In the genomic region with DNA sequence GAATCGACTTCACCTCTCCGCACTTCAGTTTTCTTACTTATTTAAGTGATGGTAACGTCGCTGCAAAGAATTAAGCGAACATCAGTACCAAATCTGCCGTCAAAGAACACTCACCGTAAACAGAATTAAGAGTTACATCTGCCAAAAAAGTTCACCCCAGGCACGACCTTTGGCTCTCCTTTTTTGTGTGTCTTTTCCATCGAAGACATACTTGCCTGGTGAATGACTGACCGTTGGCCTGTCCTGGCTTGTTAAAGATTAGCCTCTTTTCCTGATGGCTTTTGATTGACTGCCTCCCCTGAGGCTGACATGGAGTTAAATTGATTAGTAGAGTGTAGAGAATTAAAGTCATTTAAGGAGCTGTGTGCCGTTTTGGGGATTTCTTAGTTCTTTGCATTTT, we compare ENCODE assay signal across 8 mouse cellular contexts. TPM values are rescaled to one million over a fixed set of nuclear protein-coding genes. Genes with fewer than 3 reads are reported as not detected.
DNase-seq lines count a peak whose midpoint lies in the region; ATAC-seq and TF ChIP-seq lines count a peak whose summit lies in the region.

No protein-coding gene starts in this region.

- no peaks in the 10 kb centered on the region for H3K9me3 ChIP-seq in lung, embryonic 14.5 days (ENCODE audit: low read depth, low read length)
- no peaks in the 10 kb centered on the region for H3K9me3 ChIP-seq in kidney, embryonic 16.5 days (ENCODE audit: low read length)
- H3K9me3 ChIP-seq in neural tube, embryonic 12.5 days: no peaks in the 10 kb centered on the region

- H3K27me3 ChIP-seq in lung, embryonic 14.5 days (ENCODE audit: insufficient read depth, low read length): no peaks in the 10 kb centered on the region
- H3K27me3 ChIP-seq in kidney, embryonic 16.5 days (ENCODE audit: insufficient read depth, low read length): no peaks in the 10 kb centered on the region
- H3K27me3 ChIP-seq in neural tube, embryonic 12.5 days (replicated peaks): 0 out of 2 replicates have a peak, but pooled peaks cover 5% of the 10 kb centered on the region

- TF ChIP-seq CTCF in lung, embryonic 14.5 days (IDR thresholded peaks at IDR 0.05; ENCODE audit: low read depth): no peak

- peaks cover 12% of the 10 kb centered on the region for H3K4me1 ChIP-seq in lung, embryonic 14.5 days (ENCODE audit: insufficient read depth)
- H3K4me1 ChIP-seq in kidney, embryonic 16.5 days (ENCODE audit: insufficient read depth, low read length): peaks cover 25% of the 10 kb centered on the region
- H3K4me1 ChIP-seq in neural tube, embryonic 12.5 days: peaks cover 31% of the 10 kb centered on the region

- H3K27ac ChIP-seq in lung, embryonic 14.5 days (ENCODE audit: low read depth): peak overlapping the region; percentile 90
- H3K27ac ChIP-seq in kidney, embryonic 16.5 days (ENCODE audit: low read length): peak overlapping the region; percentile 91
- no peak overlapping the region for H3K27ac ChIP-seq in neural tube, embryonic 12.5 days

- peak overlapping the region; percentile 91 for H3K9ac ChIP-seq in lung, embryonic 14.5 days
- H3K9ac ChIP-seq in kidney, embryonic 16.5 days (replicated peaks; ENCODE audit: low read length): peak overlapping the region; percentile 88
- peak overlapping the region; percentile 75 for H3K9ac ChIP-seq in neural tube, embryonic 12.5 days

- no peak for ATAC-seq in lung, embryonic 14.5 days (ENCODE audit: insufficient read depth)
- no peak for ATAC-seq in kidney, embryonic 16.5 days (ENCODE audit: low FRiP score, low TSS enrichment)
- ATAC-seq in neural tube, embryonic 12.5 days (ENCODE audit: low FRiP score, low read depth): no peak

- H3K36me3 ChIP-seq in lung, embryonic 14.5 days (ENCODE audit: insufficient read depth): peaks cover 33% of the 10 kb centered on the region
- peaks cover 17% of the 10 kb centered on the region for H3K36me3 ChIP-seq in kidney, embryonic 16.5 days (ENCODE audit: insufficient read depth, low read length)
- peaks cover 12% of the 10 kb centered on the region for H3K36me3 ChIP-seq in neural tube, embryonic 12.5 days

- peak overlapping the region; percentile 73 for H3K4me2 ChIP-seq in lung, embryonic 14.5 days
- H3K4me2 ChIP-seq in kidney, embryonic 16.5 days (replicated peaks; ENCODE audit: low read depth, low read length): peak overlapping the region; percentile 86
- peak overlapping the region; percentile 77 for H3K4me2 ChIP-seq in neural tube, embryonic 12.5 days (replicated peaks)

- H3K4me3 ChIP-seq in lung, embryonic 14.5 days (ENCODE audit: low read depth, low read length): peak overlapping the region; percentile 83
- peak overlapping the region; percentile 86 for H3K4me3 ChIP-seq in kidney, embryonic 16.5 days (ENCODE audit: low read length)
- peak overlapping the region; percentile 84 for H3K4me3 ChIP-seq in neural tube, embryonic 12.5 days

- DNase-seq in lung, embryonic 14.5 days: no peak
- no peak for DNase-seq in lung, postnatal 4 days
- peak; percentile 39 for DNase-seq in fat pad, adult 2 months (ENCODE audit: extremely low read depth, low read depth, low spot score)
- no peak for DNase-seq in frontal cortex, adult 2 months (ENCODE audit: extremely low spot score in 1 of 2, low spot score in 1 of 2)
- no peak for DNase-seq in MN1 (ENCODE audit: low spot score)
- DNase-seq in cerebellum, postnatal 10 days: no peak

- 2% methylated on average over 11 of the region's 11 CpGs for WGBS in lung, embryonic 14.5 days
- WGBS in kidney, embryonic 16.5 days: 2% methylated on average over 11 of the region's 11 CpGs
- 1% methylated on average over 11 of the region's 11 CpGs for WGBS in neural tube, embryonic 12.5 days

RNA-seq across cellular contexts. Expression of gene Cdca7, which starts 1.3 kb away (rescaled TPM):
- 180 and 188 TPM in 2 replicates for polyA plus RNA-seq in lung, embryonic 14.5 days (2014; fragmentation: Nextera tagmentation; extraction: Ambion mirVana)
- 159 and 165 TPM in 2 replicates for polyA plus RNA-seq in kidney, embryonic 16.5 days (2015; fragmentation: Nextera tagmentation; extraction: Ambion mirVana)
- 102 and 109 TPM in 2 replicates for polyA plus RNA-seq in neural tube, embryonic 12.5 days (2016; fragmentation: Nextera tagmentation; extraction: Ambion mirVana)
- polyA plus RNA-seq in frontal cortex, adult 2 months (2012; rRNA removed): 24.5 and 29.6 TPM in 2 replicates
